Mouse (Mus musculus) heart, adult 11 months (tissue): ENCODE data around the gene Dazap1.

Experiments used
- DNase-seq: peaks from one replicate; pipeline ENCODE4 v3.0.0; 2022

Gene Dazap1

GRCm38 (mm10) chr10:80299301-80299700 is 38.0 kb downstream of the Dazap1 start:
- no peak for DNase-seq

- DNase-seq: no peak
Observed at GRCm38 (mm10) chr10:80299824-80300223, 38.5 kb downstream of the Dazap1 start.

- DNase-seq: no peak
Observed at GRCm38 (mm10) chr10:80300672-80301181, 39.4 kb downstream of the Dazap1 start.

GRCm38 (mm10) chr10:80301256-80302081 is 40.2 kb downstream of the Dazap1 start:
- no peak for DNase-seq

- no peak for DNase-seq
Observed at GRCm38 (mm10) chr10:80302082-80302355, 40.7 kb downstream of the Dazap1 start.

- DNase-seq: peak; percentile 100
Observed at GRCm38 (mm10) chr10:80302471-80302881, 41.2 kb downstream of the Dazap1 start.

- no peak for DNase-seq
Observed at GRCm38 (mm10) chr10:80304458-80304857, 43.2 kb downstream of the Dazap1 start.

GRCm38 (mm10) chr10:80304862-80305261 is 43.6 kb downstream of the Dazap1 start:
- DNase-seq: no peak

- DNase-seq: no peak
Observed at GRCm38 (mm10) chr10:80311560-80311959, 50.3 kb downstream of the Dazap1 start.

- no peak for DNase-seq
Observed at GRCm38 (mm10) chr10:80312586-80313504, 51.6 kb downstream of the Dazap1 start.

GRCm38 (mm10) chr10:80313627-80314201 is 52.4 kb downstream of the Dazap1 start:
- no peak for DNase-seq

- DNase-seq: no peak
Observed at GRCm38 (mm10) chr10:80314494-80315001, 53.3 kb downstream of the Dazap1 start.

GRCm38 (mm10) chr10:80315315-80315714 is 54.0 kb downstream of the Dazap1 start:
- DNase-seq: no peak

GRCm38 (mm10) chr10:80316359-80316781 is 55.1 kb downstream of the Dazap1 start:
- DNase-seq: no peak

GRCm38 (mm10) chr10:80317011-80317410 is 55.7 kb downstream of the Dazap1 start:
- peak; percentile 94 for DNase-seq

- peak; percentile 99 for DNase-seq
Observed at GRCm38 (mm10) chr10:80320340-80320760, 59.1 kb downstream of the Dazap1 start, which contains the start of gene 2310011J03Rik. TSS of gene 2310011J03Rik (minus strand) at chr10:80320537.

GRCm38 (mm10) chr10:80321014-80321669 is 59.9 kb downstream of the Dazap1 start:
- DNase-seq: peak; percentile 94

GRCm38 (mm10) chr10:80321670-80322581 is 60.6 kb downstream of the Dazap1 start:
- DNase-seq: peak; percentile 95

- DNase-seq: peak; percentile 97
Observed at GRCm38 (mm10) chr10:80322811-80323211, 61.5 kb downstream of the Dazap1 start.

GRCm38 (mm10) chr10:80323261-80324119 is 62.2 kb downstream of the Dazap1 start:
- DNase-seq: peak; percentile 98
